Mouse (Mus musculus) MEL (cell line): ENCODE results near the gene Lasp1. TPM values are rescaled to one million over a fixed set of nuclear protein-coding genes. Genes with fewer than 3 reads are reported as not detected.

Experiments
- DNase-seq: peaks from one replicate; pipeline ENCODE4 v3.0.0; 2011; ENCODE audit warnings: low read depth, low spot score
- H3K27ac ChIP-seq: 2 replicates; pipeline ENCODE4 v1.5.1; 2012; ENCODE audit warnings: low read depth, mild to moderate bottlenecking, control low read depth, low read length, moderate library complexity; ENCODE audit not compliant: control insufficient read depth
- H3K27me3 ChIP-seq, 2 experiments: fragments of 150-350 bp in 1 of 2; sonication (generic) in 1 of 2; 2 replicates each; pipeline ENCODE4 v1.6.1; 2012; ENCODE audit warnings: low read length in 2 of 2, mild to moderate bottlenecking in 2 of 2, improper control_type of control experiment in 1 of 2, moderate library complexity in 1 of 2; ENCODE audit not compliant: insufficient read depth in 2 of 2, control insufficient read depth in 1 of 2
- H3K36me3 ChIP-seq, 2 experiments: 2 replicates each; pipeline ENCODE4 v1.6.1; 2012 to 2014; ENCODE audit warnings: low read length in 2 of 2, improper control_type of control experiment in 1 of 2, inconsistent platforms in 1 of 2, mild to moderate bottlenecking in 1 of 2; ENCODE audit not compliant: insufficient read depth in 2 of 2, control insufficient read depth in 1 of 2
- H3K4me1 ChIP-seq, 2 experiments: fragments of 150-350 bp in 1 of 2; sonication (generic) in 1 of 2; 2 replicates each; pipeline ENCODE4 v1.6.1; 2012; ENCODE audit warnings: low read length in 2 of 2, improper control_type of control experiment in 1 of 2, mild to moderate bottlenecking in 1 of 2; ENCODE audit not compliant: insufficient read depth in 2 of 2, control insufficient read depth in 1 of 2
- H3K4me3 ChIP-seq, 2 experiments: fragments of 150-350 bp in 1 of 2; sonication (generic) in 1 of 2; 2 replicates each; pipeline ENCODE4 v1.5.1; 2012; ENCODE audit warnings: low read depth in 2 of 2, low read length in 2 of 2, mild to moderate bottlenecking in 2 of 2, moderate library complexity in 2 of 2, control low read depth in 1 of 2, improper control_type of control experiment in 1 of 2; ENCODE audit not compliant: control insufficient read depth in 1 of 2, insufficient read depth in 1 of 2
- H3K79me2 ChIP-seq: 2 replicates; pipeline ENCODE4 v1.6.1; 2012; ENCODE audit warnings: mild to moderate bottlenecking, low read length, moderate library complexity; ENCODE audit not compliant: control insufficient read depth, poor library complexity, insufficient read depth
- H3K9ac ChIP-seq: 2 replicates; pipeline ENCODE4 v1.6.1; 2012; ENCODE audit warnings: low read depth, mild to moderate bottlenecking, control low read depth, low read length, moderate library complexity; ENCODE audit not compliant: control insufficient read depth, poor library complexity, severe bottlenecking
- H3K9me3 ChIP-seq: fragments of 150-350 bp; sonication (generic); replicated peaks from 2 replicates; pipeline ENCODE4 v1.6.1; 2012; ENCODE audit warnings: mild to moderate bottlenecking, low read length, improper control_type of control experiment, moderate library complexity; ENCODE audit not compliant: insufficient read depth
- CHD1 ChIP-seq: IDR thresholded peaks from 2 replicates; pipeline ENCODE4 v1.6.1; 2012; ENCODE audit warnings: low read depth, mild to moderate bottlenecking, inconsistent platforms, low read length, improper control_type of control experiment
- CHD2 ChIP-seq: IDR thresholded peaks from 2 replicates; pipeline ENCODE4 v1.6.1; 2011; ENCODE audit warnings: low read length, improper control_type of control experiment
- JUND ChIP-seq: IDR thresholded peaks from 2 replicates; pipeline ENCODE4 v1.6.1; 2011; ENCODE audit warnings: low read depth, mild to moderate bottlenecking, improper control_type of control experiment, low read length
- MEF2A ChIP-seq: IDR thresholded peaks from 2 replicates; pipeline ENCODE4 v1.6.1; 2014; ENCODE audit warnings: low read depth, mild to moderate bottlenecking, inconsistent platforms, low read length, improper control_type of control experiment; ENCODE audit not compliant: poor library complexity, insufficient replicate concordance, severe bottlenecking; ENCODE audit errors: extremely low read depth
- POLR2A ChIP-seq, 2 experiments: IDR thresholded peaks; 2 replicates each; pipeline ENCODE4 v1.6.1; 2011 to 2012; ENCODE audit warnings: low read length in 2 of 2, mild to moderate bottlenecking in 2 of 2, control low read depth in 1 of 2, improper control_type of control experiment in 1 of 2, low read depth in 1 of 2, moderate library complexity in 1 of 2; ENCODE audit not compliant: control insufficient read depth in 1 of 2, insufficient read depth in 1 of 2, poor library complexity in 1 of 2
- POLR2AphosphoS5 ChIP-seq: IDR thresholded peaks from 2 replicates; pipeline ENCODE4 v1.6.1; 2012; ENCODE audit warnings: low read depth, borderline replicate concordance, mild to moderate bottlenecking, inconsistent platforms, low read length, moderate library complexity, mixed read lengths
- TAL1 ChIP-seq: IDR thresholded peaks from 2 replicates; pipeline ENCODE4 v1.6.1; 2012; ENCODE audit warnings: mild to moderate bottlenecking, inconsistent platforms, low read length, moderate library complexity, mixed read lengths
- UBTF ChIP-seq: IDR thresholded peaks from 2 replicates; pipeline ENCODE4 v1.6.1; 2012; ENCODE audit warnings: low read depth, mild to moderate bottlenecking, inconsistent platforms, low read length, improper control_type of control experiment, moderate library complexity, borderline replicate concordance; ENCODE audit not compliant: insufficient read depth
- ZKSCAN1 ChIP-seq: IDR thresholded peaks from 2 replicates; pipeline ENCODE4 v1.6.1; 2012; ENCODE audit warnings: low read depth, mild to moderate bottlenecking, inconsistent platforms, low read length, improper control_type of control experiment, moderate library complexity
- ZNF384 ChIP-seq: IDR thresholded peaks from 2 replicates; pipeline ENCODE4 v1.6.1; 2012; ENCODE audit warnings: low read depth, mild to moderate bottlenecking, inconsistent platforms, low read length, improper control_type of control experiment
- polyA plus RNA-seq, 2 experiments: library from polyadenylated mRNA; stranded (reverse) in 1 of 2; unstranded in 1 of 2; fragments of >175 nt in 1 of 2; fragments of >200 nt in 1 of 2; gene quantifications; 2 replicates each; pipeline versions ENCODE4 v1.2.1 to v1.2.4; 2012; ENCODE audit warnings: low replicate concordance in 2 of 2, low read depth in 1 of 2; ENCODE audit not compliant: insufficient read length in 2 of 2, insufficient read depth in 1 of 2, missing spikeins in 1 of 2
- total RNA-seq: library from RNA; depleted of rRNA; stranded (reverse); fragments of 300-350 nt; gene quantifications from 2 replicates; pipeline ENCODE4 v1.2.3, GENCODE M21; 2012

Gene Lasp1
- total and polyA plus RNA-seq, 3 experiments, result 13.3 to 38.7 TPM; not detected in 1

DNA sequence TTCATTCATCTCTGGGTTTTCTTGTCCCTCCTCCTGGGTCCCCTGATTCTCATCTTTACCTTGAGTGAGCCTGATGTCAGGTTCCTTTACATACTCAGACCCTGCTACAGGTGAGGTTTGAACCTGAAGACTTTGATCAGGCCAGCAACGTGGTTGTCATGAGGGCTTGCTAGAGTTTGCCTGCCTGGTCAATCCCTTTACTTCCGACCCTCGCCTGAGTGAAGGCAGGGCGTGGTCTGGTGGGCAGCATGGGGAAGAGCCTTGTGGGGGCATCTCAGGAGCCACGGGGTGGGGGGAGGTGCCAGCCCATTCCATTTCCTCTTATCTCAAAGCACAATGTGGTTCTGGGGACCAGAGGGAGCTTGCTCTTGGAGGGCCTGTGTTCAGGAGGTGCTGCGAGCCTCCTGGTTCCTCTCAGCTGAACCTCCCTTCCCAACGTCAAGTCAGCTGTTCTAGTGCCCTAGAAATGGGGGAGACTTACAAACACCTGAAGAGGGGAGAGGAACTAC, 38.9 kb downstream of the Lasp1 start:
- no peaks in the 10 kb centered on the region for H3K79me2 ChIP-seq
- TF ChIP-seq CHD2 (no peak), TAL1 (peak; percentile 30; the same call in 1 of the 2 replicates)
- TF ChIP-seq, all 39 proteins: peak for 1
- Histone ChIP-seq H3K4me3 (no peak overlapping the region), H3K9ac (no peak overlapping the region), H3K27ac (no peak overlapping the region), H3K27me3 (no peaks in the 10 kb centered on the region), H3K9me3 (no peaks in the 10 kb centered on the region), H3K36me3 (peaks cover 0 to 9% of the 10 kb centered on the region in 2 experiments; a peak in 2 of 4 replicates), H3K4me1 (peaks cover 0 to 17% of the 10 kb centered on the region in 2 experiments; a peak in 3 of 4 replicates)
- peak; percentile 46 for DNase-seq

DNA sequence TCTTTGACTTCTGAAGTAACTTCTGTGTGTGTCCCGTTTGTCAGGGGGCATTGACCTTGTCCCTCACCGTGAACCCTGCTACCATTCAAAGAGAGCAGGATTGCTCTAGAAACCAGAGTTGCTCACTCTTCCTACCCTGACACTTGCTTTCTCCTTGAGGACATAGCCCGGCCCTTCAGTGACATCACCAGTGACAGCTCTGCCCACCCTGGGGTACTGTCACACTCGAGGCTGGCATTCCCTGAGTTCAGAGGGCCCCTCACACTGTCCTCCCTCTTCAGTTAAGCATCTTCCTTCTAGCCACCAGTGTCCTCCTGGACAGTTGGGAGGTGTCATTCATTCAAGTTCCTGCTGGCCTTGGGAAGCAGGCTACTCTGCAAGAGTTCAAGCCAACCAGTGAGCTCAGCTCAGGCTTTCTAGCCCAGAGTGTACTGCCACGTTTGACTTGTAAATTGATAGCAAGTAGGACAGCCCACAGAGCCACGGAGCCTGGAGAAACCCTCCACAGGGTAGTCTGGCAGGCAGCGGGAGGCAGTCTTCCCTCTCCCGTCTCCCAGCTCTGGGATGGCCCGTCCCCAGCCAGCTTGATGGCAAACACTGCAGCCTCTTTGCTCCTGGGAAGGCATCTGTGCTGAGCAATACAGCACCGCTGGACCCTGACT, 40.1 kb downstream of the Lasp1 start:
- no peak for DNase-seq
- TF ChIP-seq UBTF (no peak), POLR2AphosphoS5 (no peak), POLR2A (IDR thresholded peaks at IDR 0.05; ENCODE audit: control insufficient read depth in 1 of 2, insufficient read depth in 1 of 2, low read depth in 1 of 2, low read length in 2 of 2, poor library complexity in 1 of 2) (no peak), ZKSCAN1 (no peak)
- Histone ChIP-seq H3K27ac (no peak overlapping the region), H3K79me2 (no peaks in the 10 kb centered on the region), H3K27me3 (no peaks in the 10 kb centered on the region), H3K4me3 (no peak overlapping the region), H3K9ac (no peak overlapping the region), H3K36me3 (peaks cover 0 to 9% of the 10 kb centered on the region in 2 experiments; a peak in 2 of 4 replicates), H3K9me3 (no peaks in the 10 kb centered on the region), H3K4me1 (peaks cover 0 to 17% of the 10 kb centered on the region in 2 experiments; a peak in 3 of 4 replicates)

DNA sequence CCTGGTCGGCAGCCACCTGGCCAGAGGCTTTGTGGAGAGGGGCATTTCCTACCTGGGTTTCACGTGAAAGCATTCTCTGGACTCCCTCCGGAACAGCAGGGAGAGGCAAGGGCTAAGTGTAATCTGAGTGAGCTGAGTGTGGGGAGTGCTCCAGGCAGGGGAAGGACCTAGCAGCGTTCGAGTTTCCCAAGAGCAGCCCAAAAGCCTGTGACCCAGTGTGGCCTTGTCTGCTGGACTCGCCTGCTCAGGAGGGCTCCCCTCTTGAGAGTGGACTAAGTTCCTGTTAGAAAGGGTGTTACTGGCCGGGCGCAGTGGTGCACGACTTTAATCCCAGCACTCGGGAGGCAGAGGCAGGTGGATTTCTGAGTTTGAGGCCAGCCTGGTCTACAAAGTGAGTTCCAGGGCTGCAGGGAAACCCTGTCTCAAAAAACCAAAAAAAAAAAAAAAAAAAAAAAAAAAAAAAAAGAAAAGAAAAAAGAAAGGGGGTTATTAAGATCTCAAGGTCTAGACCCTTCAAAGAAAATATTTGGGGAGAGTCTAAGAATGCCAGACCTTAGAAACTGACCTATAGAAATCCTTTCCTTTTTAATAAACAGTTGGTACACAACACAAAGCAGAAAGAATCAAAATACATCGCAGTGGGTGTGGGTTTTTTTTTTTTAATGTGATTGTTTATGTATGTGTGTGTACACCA, 40.8 kb downstream of the Lasp1 start:
- no peak overlapping the region for H3K4me3 ChIP-seq
- H3K79me2 ChIP-seq, result no peaks in the 10 kb centered on the region
- H3K36me3 ChIP-seq, result peaks cover 0 to 9% of the 10 kb centered on the region in 2 experiments; a peak in 2 of 4 replicates
- peaks cover 0 to 17% of the 10 kb centered on the region in 2 experiments; a peak in 3 of 4 replicates for H3K4me1 ChIP-seq
- H3K27me3 ChIP-seq, result no peaks in the 10 kb centered on the region
- DNase-seq, result no peak
- H3K9me3 ChIP-seq, result no peaks in the 10 kb centered on the region
- no peak overlapping the region for H3K27ac ChIP-seq
- TF ChIP-seq MEF2A (no peak), ZNF384 (peak; percentile 73), CHD1 (no peak), JUND (no peak)
- H3K9ac ChIP-seq, result no peak overlapping the region; the same call in 1 of the 2 replicates
